Mouse (Mus musculus): Measurements from ENCODE around the gene Grid2ip. TPM values are rescaled to one million over a fixed set of nuclear protein-coding genes. Genes with fewer than 3 reads are reported as not detected.
A peak's percentile ranks its signal among the peaks of the same experiment; 100 is the strongest.

The Grid2ip gene
- total RNA-seq, 2 experiments from 2014 or later = not detected

- DNase-seq = no peak
These were observed 64.3 kb downstream of the Grid2ip start for GRCm38 (mm10) chr5:143421484-143421883.

GRCm38 (mm10) chr5:143422990-143423389 is 65.9 kb downstream of the Grid2ip start:
- DNase-seq = no peak

- DNase-seq = peak; percentile 46 to 79
These were observed 66.9 kb downstream of the Grid2ip start for GRCm38 (mm10) chr5:143423899-143424519.

- peak; percentile 67 to 82 for DNase-seq
These were observed 77.3 kb downstream of the Grid2ip start for GRCm38 (mm10) chr5:143434421-143434820.

- DNase-seq = no peak
These were observed 84.2 kb downstream of the Grid2ip start for GRCm38 (mm10) chr5:143441298-143441697.

- DNase-seq = no peak
These were observed 84.6 kb downstream of the Grid2ip start for GRCm38 (mm10) chr5:143441753-143442152.

Other genes with a start within 250 kb of the Grid2ip start
- gene Rnf216, start 244.3 kb upstream of the Grid2ip start, total RNA-seq (2021) = 10 to 100 TPM; 23.3 to 25.7 TPM
- not detected for gene Olfr718-ps1, start 209.8 kb upstream of the Grid2ip start, total RNA-seq (2021)
- 1 to 10 TPM; 3.5 to 4.6 TPM for gene Rbak, start 176.6 kb upstream of the Grid2ip start, total RNA-seq (2021)
- gene Spdye4b, start 176.3 kb upstream of the Grid2ip start, total RNA-seq (2021) = not detected
- not detected for gene Spdye4a, start 130.4 kb upstream of the Grid2ip start, total RNA-seq (2021)
- gene Zfp12, start 122.2 kb upstream of the Grid2ip start, total RNA-seq (2021) = 1 to 10 TPM; 8.3 to 9.6 TPM
- 1 to 10 TPM; 5.5 to 5.7 TPM for gene Zfp316, start 87.3 kb upstream of the Grid2ip start, total RNA-seq (2021)
- under 1 TPM in 1 of 2 experiments, not detected in 1; 0.13 TPM for gene Zfp853, start 63.7 kb upstream of the Grid2ip start, total RNA-seq (2021)
- gene E130309D02Rik, start 42.0 kb upstream of the Grid2ip start, total RNA-seq (2021) = 10 to 100 TPM; 15.1 to 18.2 TPM
- 10 to 100 TPM; 25.1 to 26.3 TPM for gene Zdhhc4, start 28.1 kb upstream of the Grid2ip start, total RNA-seq (2021)
- 10 to 100 TPM; 48.7 to 49.0 TPM for gene Kdelr2, start 46.5 kb downstream of the Grid2ip start, total RNA-seq (2021)
- 1 to 10 TPM; 8.1 to 9.6 TPM for gene Daglb, start 107.2 kb downstream of the Grid2ip start, total RNA-seq (2021)
- 100 to 1,000 TPM; 228 to 240 TPM for gene Rac1, start 170.7 kb downstream of the Grid2ip start, total RNA-seq (2021)